Mouse (Mus musculus) brain, adult 2 months (tissue): ENCODE data around the gene Smim11.
A peak's percentile ranks its signal among the peaks of the same experiment; 100 is the strongest.

Source experiments
- DNase-seq: peaks from one replicate; pipeline ENCODE4 v3.0.0; 2011; ENCODE audit warnings: low read depth, low spot score

Smim11 gene

GRCm38 (mm10) chr16:92300649-92301411 is at the start of gene Smim11:
Gene Smim11, plus strand, starts transcription at chr16:92301286.
- DNase-seq = peak; percentile 99

GRCm38 (mm10) chr16:92254316-92254715 is 46.8 kb upstream of the Smim11 start:
- no peak for DNase-seq

- no peak for DNase-seq
These were observed 33.2 kb upstream of the Smim11 start for GRCm38 (mm10) chr16:92267861-92268260.

- no peak for DNase-seq
These were observed 26.6 kb upstream of the Smim11 start for GRCm38 (mm10) chr16:92274516-92274915.

- no peak for DNase-seq
These were observed 25.6 kb upstream of the Smim11 start for GRCm38 (mm10) chr16:92275526-92275925.

GRCm38 (mm10) chr16:92282671-92283070 is 18.4 kb upstream of the Smim11 start:
- no peak for DNase-seq

- no peak for DNase-seq
These were observed 16.0 kb upstream of the Smim11 start for GRCm38 (mm10) chr16:92285068-92285467.

GRCm38 (mm10) chr16:92286609-92287008 is 14.5 kb upstream of the Smim11 start:
- DNase-seq = peak; percentile 88

GRCm38 (mm10) chr16:92288778-92289177 is 12.3 kb upstream of the Smim11 start:
- DNase-seq = peak; percentile 63

GRCm38 (mm10) chr16:92290045-92290444 is 11.0 kb upstream of the Smim11 start:
- DNase-seq = no peak

GRCm38 (mm10) chr16:92292101-92292500 is 9.0 kb upstream of the Smim11 start, which contains the start of gene Kcne2:
Gene Kcne2, plus strand, starts transcription at chr16:92292389.
- DNase-seq = no peak

GRCm38 (mm10) chr16:92294267-92294970 is 6.7 kb upstream of the Smim11 start:
- no peak for DNase-seq

- DNase-seq = no peak
These were observed 5.8 kb upstream of the Smim11 start for GRCm38 (mm10) chr16:92295328-92295727.

GRCm38 (mm10) chr16:92301412-92301806 is 323 bp downstream of the Smim11 start:
- DNase-seq = no peak

- peak; percentile 66 for DNase-seq
These were observed 903 bp downstream of the Smim11 start for GRCm38 (mm10) chr16:92301989-92302388.

- no peak for DNase-seq
These were observed 1.4 kb downstream of the Smim11 start for GRCm38 (mm10) chr16:92302506-92302905.

GRCm38 (mm10) chr16:92305519-92305918 is 4.4 kb downstream of the Smim11 start:
- DNase-seq = no peak

- no peak for DNase-seq
These were observed 6.9 kb downstream of the Smim11 start for GRCm38 (mm10) chr16:92307947-92308346.

GRCm38 (mm10) chr16:92309126-92309525 is 8.0 kb downstream of the Smim11 start:
- no peak for DNase-seq

- peak; percentile 77 for DNase-seq
These were observed 13.1 kb downstream of the Smim11 start for GRCm38 (mm10) chr16:92313953-92314741.

GRCm38 (mm10) chr16:92316049-92316738 is 15.1 kb downstream of the Smim11 start:
- no peak for DNase-seq
